Mouse (Mus musculus) testis, adult 2 months (tissue): ENCODE measurements around the gene Ptprd. TPM values are rescaled to one million over a fixed set of nuclear protein-coding genes. Genes with fewer than 3 reads are reported as not detected.

Experiments
- H3K27ac ChIP-seq: fragments of 200-500 bp; 2 replicates; pipeline ENCODE4 v1.5.1; 2012; ENCODE audit warnings: low read depth, low read length; ENCODE audit not compliant: control insufficient read depth, insufficient read depth
- H3K27me3 ChIP-seq: fragments of 200-500 bp; 2 replicates; pipeline ENCODE4 v1.6.1; 2012; ENCODE audit warnings: mild to moderate bottlenecking, low read length, moderate library complexity; ENCODE audit not compliant: control insufficient read depth, insufficient read depth
- H3K36me3 ChIP-seq: fragments of 200-500 bp; 2 replicates; pipeline ENCODE4 v1.6.1; 2012; ENCODE audit warnings: mild to moderate bottlenecking, low read length; ENCODE audit not compliant: control insufficient read depth, insufficient read depth
- H3K4me1 ChIP-seq: fragments of 200-500 bp; 2 replicates; pipeline ENCODE4 v1.6.1; 2012; ENCODE audit warnings: low read length; ENCODE audit not compliant: control insufficient read depth, insufficient read depth
- H3K4me3 ChIP-seq: fragments of 200-500 bp; 2 replicates; pipeline ENCODE4 v1.5.1; 2012; ENCODE audit warnings: low read depth, mild to moderate bottlenecking, low read length, moderate library complexity, mixed read lengths; ENCODE audit not compliant: control insufficient read depth
- CTCF ChIP-seq: fragments of 200-500 bp; IDR thresholded peaks from 2 replicates; pipeline ENCODE4 v1.5.1; 2012; ENCODE audit warnings: low read depth, mild to moderate bottlenecking, inconsistent platforms, low read length, moderate library complexity; ENCODE audit not compliant: control insufficient read depth, insufficient read depth, insufficient replicate concordance
- POLR2A ChIP-seq: fragments of 200-500 bp; IDR thresholded peaks from 2 replicates; pipeline ENCODE4 v1.6.1; 2012; ENCODE audit warnings: low read depth, mild to moderate bottlenecking, inconsistent platforms, low read length, moderate library complexity; ENCODE audit not compliant: control insufficient read depth
- polyA plus RNA-seq: library from polyadenylated mRNA; depleted of rRNA; stranded (reverse); fragments of >200 nt; gene quantifications from 2 replicates; pipeline ENCODE4 v1.2.3, GENCODE M21; 2012

Gene Ptprd
- polyA plus RNA-seq, 1 experiment = 3.4 TPM

GRCm38 (mm10) chr4:76260286-76260685, 1951.5 kb downstream of the Ptprd start:
- Histone ChIP-seq H3K27ac (no peak overlapping the region), H3K4me3 (no peak overlapping the region), H3K36me3 (no peaks in the 10 kb centered on the region), H3K4me1 (no peaks in the 10 kb centered on the region), H3K27me3 (no peaks in the 10 kb centered on the region)
- TF ChIP-seq POLR2A = no peak
- no peak for TF ChIP-seq CTCF

- no peak overlapping the region for H3K27ac ChIP-seq
- TF ChIP-seq CTCF (no peak), POLR2A (no peak)
- H3K36me3 ChIP-seq = no peaks in the 10 kb centered on the region
- no peaks in the 10 kb centered on the region for H3K4me1 ChIP-seq
- H3K4me3 ChIP-seq = no peak overlapping the region
- H3K27me3 ChIP-seq = no peaks in the 10 kb centered on the region
These were observed 1952.1 kb downstream of the Ptprd start for GRCm38 (mm10) chr4:76259636-76260035.

- no peaks in the 10 kb centered on the region for H3K36me3 ChIP-seq
- TF ChIP-seq CTCF (no peak), POLR2A (no peak)
- no peaks in the 10 kb centered on the region for H3K27me3 ChIP-seq
These were observed 1967.4 kb downstream of the Ptprd start for GRCm38 (mm10) chr4:76244371-76244770.

GRCm38 (mm10) chr4:76241542-76241941, 1970.2 kb downstream of the Ptprd start:
- H3K4me1 ChIP-seq = no peaks in the 10 kb centered on the region
- no peak overlapping the region for H3K4me3 ChIP-seq
- no peaks in the 10 kb centered on the region for H3K36me3 ChIP-seq
- TF ChIP-seq POLR2A (no peak), CTCF (no peak)
- H3K27me3 ChIP-seq = no peaks in the 10 kb centered on the region
- H3K27ac ChIP-seq = no peak overlapping the region

More at GRCm38 (mm10) chr4:76244371-76244770, 1967.4 kb downstream of the Ptprd start:
- Histone ChIP-seq H3K4me3 (no peak overlapping the region), H3K4me1 (no peaks in the 10 kb centered on the region), H3K27ac (no peak overlapping the region)

GRCm38 (mm10) chr4:76241140-76241539, 1970.6 kb downstream of the Ptprd start:
- Histone ChIP-seq H3K27me3 (no peaks in the 10 kb centered on the region), H3K27ac (no peak overlapping the region), H3K36me3 (no peaks in the 10 kb centered on the region), H3K4me1 (no peaks in the 10 kb centered on the region), H3K4me3 (no peak overlapping the region)
- no peak for TF ChIP-seq POLR2A
- no peak for TF ChIP-seq CTCF

- no peaks in the 10 kb centered on the region for H3K27me3 ChIP-seq
- no peak overlapping the region for H3K27ac ChIP-seq
- H3K4me3 ChIP-seq = no peak overlapping the region
- no peak for TF ChIP-seq POLR2A
- TF ChIP-seq CTCF = no peak
- H3K36me3 ChIP-seq = no peaks in the 10 kb centered on the region
- H3K4me1 ChIP-seq = no peaks in the 10 kb centered on the region
These were observed 1972.7 kb downstream of the Ptprd start for GRCm38 (mm10) chr4:76239063-76239462.

- Histone ChIP-seq H3K27ac (no peak overlapping the region), H3K27me3 (no peaks in the 10 kb centered on the region), H3K4me1 (no peaks in the 10 kb centered on the region), H3K36me3 (no peaks in the 10 kb centered on the region), H3K4me3 (no peak overlapping the region)
- TF ChIP-seq CTCF (no peak), POLR2A (no peak)
These were observed 1973.2 kb downstream of the Ptprd start for GRCm38 (mm10) chr4:76238577-76238976.

- TF ChIP-seq CTCF (no peak), POLR2A (no peak)
- no peaks in the 10 kb centered on the region for H3K36me3 ChIP-seq
- H3K27me3 ChIP-seq = no peaks in the 10 kb centered on the region
- no peak overlapping the region for H3K4me3 ChIP-seq
- no peaks in the 10 kb centered on the region for H3K4me1 ChIP-seq
- no peak overlapping the region for H3K27ac ChIP-seq
These were observed 1973.9 kb downstream of the Ptprd start for GRCm38 (mm10) chr4:76237827-76238226.
